Mouse (Mus musculus) lung, embryonic 16.5 days (tissue): Measurements from ENCODE around the gene Fgfr2. TPM values are rescaled to one million over a fixed set of nuclear protein-coding genes. Genes with fewer than 3 reads are reported as not detected.

ENCODE experiments used
- ATAC-seq: fragments of 200-750 bp; cut with Nextera tagmentation; 2 replicates; pipeline ENCODE4 v1.8.0; 2017; ENCODE audit warnings: low read depth, mild to moderate bottlenecking, moderate library complexity
- H3K27ac ChIP-seq: fragments of 300-500 bp; sonication (generic); 2 replicates; pipeline ENCODE4 v1.5.1; 2014; ENCODE audit warnings: mild to moderate bottlenecking, control low read depth, low read length
- H3K27me3 ChIP-seq: fragments of 300-500 bp; sonication (generic); 2 replicates; pipeline ENCODE4 v1.6.1; 2014; ENCODE audit warnings: low read depth, low read length, mixed read lengths; ENCODE audit not compliant: control insufficient read depth, insufficient read depth
- H3K36me3 ChIP-seq: fragments of 300-500 bp; sonication (generic); 2 replicates; pipeline ENCODE4 v1.6.1; 2014; ENCODE audit warnings: low read length; ENCODE audit not compliant: control insufficient read depth, insufficient read depth
- H3K4me1 ChIP-seq: fragments of 300-500 bp; sonication (generic); replicated peaks from 2 replicates; pipeline ENCODE4 v1.6.1; 2014; ENCODE audit warnings: low read length, mixed read lengths; ENCODE audit not compliant: control insufficient read depth, insufficient read depth
- H3K4me2 ChIP-seq: fragments of 300-500 bp; sonication (generic); 2 replicates; pipeline ENCODE4 v1.6.1; 2014; ENCODE audit warnings: low read depth, low read length, control low read depth
- H3K4me3 ChIP-seq: fragments of 300-500 bp; sonication (generic); 2 replicates; pipeline ENCODE4 v1.5.1; 2014; ENCODE audit warnings: mild to moderate bottlenecking, low read length, control low read depth
- H3K9ac ChIP-seq: fragments of 300-500 bp; sonication (generic); 2 replicates; pipeline ENCODE4 v1.6.1; 2014; ENCODE audit warnings: low read length, control low read depth
- H3K9me3 ChIP-seq: fragments of 300-500 bp; sonication (generic); 2 replicates; pipeline ENCODE4 v1.6.1; 2016; ENCODE audit warnings: low read length; ENCODE audit not compliant: control insufficient read depth
- WGBS: fragments of 180-500 bp; shearing (Covaris S2); extraction: QIAGEN DNeasy Blood & Tissue Kit; methylation state at CpG from one replicate; pipeline ENCODE4 v1.1.7; 2014; 5-methylcytosine and 5-hydroxymethylcytosine counted together
- polyA plus RNA-seq: library from polyadenylated mRNA; unstranded; fragments of >200 nt; fragmentation: Nextera tagmentation; extraction: Ambion mirVana; gene quantifications from 2 replicates; pipeline ENCODE4 v1.2.1, GENCODE M21; 2015

Gene Fgfr2
- polyA plus RNA-seq, 1 experiment from 2014 or later = 175 TPM

- no peak overlapping the region for H3K9ac ChIP-seq
- H3K36me3 ChIP-seq = peaks cover 48% of the 10 kb centered on the region
- no peak overlapping the region for H3K4me2 ChIP-seq
- 86% methylated on average over 2 of the region's 2 CpGs for WGBS
- H3K9me3 ChIP-seq = no peaks in the 10 kb centered on the region
- H3K4me1 ChIP-seq = no peaks in the 10 kb centered on the region
- H3K27ac ChIP-seq = no peak overlapping the region
- no peaks in the 10 kb centered on the region for H3K27me3 ChIP-seq
- H3K4me3 ChIP-seq = no peak overlapping the region
- ATAC-seq = no peak
Observed at GRCm38 (mm10) chr7:132873043-132873442, 250.1 kb downstream of the Fgfr2 start.

- Histone ChIP-seq H3K27ac (no peak overlapping the region), H3K36me3 (peaks cover 16% of the 10 kb centered on the region), H3K4me3 (no peak overlapping the region), H3K4me1 (no peaks in the 10 kb centered on the region), H3K4me2 (no peak overlapping the region), H3K9me3 (no peaks in the 10 kb centered on the region), H3K27me3 (no peaks in the 10 kb centered on the region), H3K9ac (no peak overlapping the region)
- ATAC-seq = no peak
- 92% methylated on average over 9 of the region's 9 CpGs for WGBS
Observed at GRCm38 (mm10) chr7:132866316-132866715, 256.8 kb downstream of the Fgfr2 start.

DNA sequence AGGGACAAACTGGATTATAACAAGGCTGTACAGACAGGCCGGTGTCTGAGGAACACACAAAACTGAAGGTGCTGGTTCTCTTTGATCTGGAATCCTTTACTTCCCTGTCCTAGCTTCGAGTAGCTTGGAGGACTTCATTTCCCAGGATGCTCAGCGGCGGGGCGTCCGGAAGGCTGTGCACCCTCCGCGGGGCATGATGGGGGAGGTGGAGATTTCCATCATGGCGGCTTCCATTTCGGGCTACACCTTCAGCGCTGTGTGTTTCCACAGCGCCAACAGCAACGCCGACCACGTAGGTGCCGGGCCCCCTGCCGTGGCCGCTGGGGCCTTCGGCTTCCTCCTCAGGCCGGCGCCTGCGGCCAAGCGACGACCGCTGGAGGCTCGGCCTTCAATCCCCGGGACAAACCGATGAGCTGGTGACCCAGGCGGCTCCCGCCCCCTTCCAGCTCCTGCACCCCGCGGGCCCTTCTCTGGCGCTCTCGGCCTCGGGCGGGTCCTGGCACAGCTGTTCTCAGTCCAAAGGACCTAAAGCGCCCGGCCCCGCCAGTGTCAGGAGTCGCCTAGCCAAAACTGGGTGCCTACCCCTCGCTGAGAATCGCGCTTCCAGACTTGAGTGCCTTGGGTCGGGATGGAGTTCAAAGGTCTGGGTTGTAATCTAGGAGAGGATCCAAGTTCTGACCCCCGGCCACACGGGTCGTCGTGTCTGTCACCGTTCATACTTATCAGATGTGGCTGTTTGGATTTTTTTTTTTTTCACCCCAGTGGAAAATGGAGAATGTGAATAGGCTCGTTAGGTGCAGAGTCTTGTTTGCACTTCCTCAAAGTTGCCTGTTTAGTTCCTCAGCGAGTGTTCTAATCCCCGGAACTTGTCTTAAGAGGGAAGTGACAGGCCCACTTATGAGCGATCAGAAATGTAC lies 263.9 kb downstream of the Fgfr2 start, which contains the start of gene Abraxas2:
Abraxas2 (plus strand) TSS at position 184 of the 917 bp plus-strand sequence.
- peak; percentile 97 for ATAC-seq
- peak within 1 kb of the TSS; percentile 69 for H3K4me3 ChIP-seq

DNA sequence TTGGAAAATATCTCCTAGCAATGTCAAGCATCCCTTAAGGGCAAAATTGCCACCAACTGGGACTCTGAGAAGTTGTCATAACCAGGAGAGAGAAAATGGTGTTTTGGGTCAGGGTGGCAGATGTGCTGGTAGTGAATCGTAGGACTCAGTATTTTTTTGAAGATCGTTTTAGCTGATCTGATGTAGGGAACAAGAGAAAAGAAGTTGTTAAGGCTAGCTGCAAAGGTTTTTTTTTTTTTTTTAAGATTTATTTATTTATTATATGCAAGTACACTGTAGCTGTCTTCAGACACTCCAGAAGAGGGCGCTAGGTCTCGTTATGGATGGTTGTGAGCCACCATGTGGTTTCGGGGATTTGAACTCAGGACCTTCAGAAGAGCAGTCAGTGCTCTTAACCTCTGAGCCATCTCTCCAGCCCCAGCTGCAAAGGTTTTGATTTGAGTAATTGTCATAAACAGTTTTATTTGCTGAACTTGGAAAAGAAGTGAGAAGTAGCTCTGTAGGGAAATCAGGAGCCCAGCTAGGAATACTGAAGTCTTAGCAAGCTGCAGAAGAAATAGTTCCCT lies 265.0 kb downstream of the Fgfr2 start:
- Histone ChIP-seq H3K27me3 (no peaks in the 10 kb centered on the region), H3K9ac (no peak overlapping the region), H3K27ac (no peak overlapping the region), H3K4me1 (peaks cover 5% of the 10 kb centered on the region), H3K4me3 (no peak overlapping the region), H3K9me3 (no peaks in the 10 kb centered on the region), H3K36me3 (no peaks in the 10 kb centered on the region), H3K4me2 (no peak overlapping the region)
- WGBS = 63% methylated on average over 5 of the region's 5 CpGs
- ATAC-seq = no peak

More for the DNA sequence above, 263.9 kb downstream of the Fgfr2 start, which contains the start of gene Abraxas2:
- H3K9me3 ChIP-seq = no peaks in the 10 kb centered on the region
- H3K36me3 ChIP-seq = no peaks in the 10 kb centered on the region
- H3K27ac ChIP-seq = peak within 1 kb of the TSS; percentile 54
- peaks cover 5% of the 10 kb centered on the region for H3K4me1 ChIP-seq
- peak within 1 kb of the TSS; percentile 61 for H3K4me2 ChIP-seq
- under 1% methylated on average over 53 of the region's 53 CpGs for WGBS
- H3K9ac ChIP-seq = peak within 1 kb of the TSS; percentile 82
- no peaks in the 10 kb centered on the region for H3K27me3 ChIP-seq

DNA sequence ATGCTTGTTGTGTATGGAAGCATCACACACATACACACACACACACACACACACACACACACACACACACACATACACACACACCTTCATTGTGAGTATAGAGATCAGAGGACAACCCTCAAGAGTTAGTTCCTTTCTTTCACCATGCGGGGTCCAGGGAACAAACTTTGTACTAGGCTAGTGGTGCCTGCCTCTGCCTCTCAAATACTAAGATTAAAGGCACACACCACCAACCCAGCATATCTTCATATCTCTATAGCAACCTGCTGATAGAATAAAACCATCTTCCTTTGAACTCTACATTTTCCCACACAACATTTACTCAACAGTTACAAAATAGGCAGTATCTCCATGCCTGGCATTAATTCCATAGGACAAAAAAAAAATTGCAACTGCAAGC lies 267.1 kb downstream of the Fgfr2 start:
- ATAC-seq = no peak
- 89% methylated on average over 1 of the region's 1 CpGs for WGBS
- Histone ChIP-seq H3K27ac (no peak overlapping the region), H3K9me3 (no peaks in the 10 kb centered on the region), H3K36me3 (no peaks in the 10 kb centered on the region), H3K4me1 (peaks cover 10% of the 10 kb centered on the region), H3K27me3 (no peaks in the 10 kb centered on the region), H3K9ac (no peak overlapping the region), H3K4me2 (no peak overlapping the region), H3K4me3 (no peak overlapping the region)

GRCm38 (mm10) chr7:132853946-132854345 lies 269.2 kb downstream of the Fgfr2 start:
- no peak for ATAC-seq
- Histone ChIP-seq H3K4me3 (no peak overlapping the region), H3K36me3 (peaks cover 6% of the 10 kb centered on the region; the same call in 1 of the 2 replicates), H3K4me1 (peaks cover 7% of the 10 kb centered on the region), H3K9me3 (no peaks in the 10 kb centered on the region), H3K4me2 (no peak overlapping the region), H3K27ac (no peak overlapping the region), H3K9ac (no peak overlapping the region), H3K27me3 (no peaks in the 10 kb centered on the region)
- WGBS = 66% methylated on average over 4 of the region's 4 CpGs

- WGBS = 85% methylated on average over 6 of the region's 6 CpGs
- H3K4me3 ChIP-seq = no peak overlapping the region
- no peak overlapping the region for H3K4me2 ChIP-seq
- peaks cover 7% of the 10 kb centered on the region for H3K4me1 ChIP-seq
- H3K27me3 ChIP-seq = no peaks in the 10 kb centered on the region
- no peak overlapping the region for H3K9ac ChIP-seq
- peaks cover 10% of the 10 kb centered on the region; the same call in 1 of the 2 replicates for H3K36me3 ChIP-seq
- no peaks in the 10 kb centered on the region for H3K9me3 ChIP-seq
- no peak for ATAC-seq
- no peak overlapping the region for H3K27ac ChIP-seq
Observed at GRCm38 (mm10) chr7:132853361-132853760, 269.8 kb downstream of the Fgfr2 start.

GRCm38 (mm10) chr7:132852173-132852844 lies 270.8 kb downstream of the Fgfr2 start, which contains the start of gene Eef1akmt2:
Gene Eef1akmt2 (minus strand): TSS chr7:132852673.
- peak within 1 kb of the TSS; percentile 99 for H3K27ac ChIP-seq
- peaks cover 7% of the 10 kb centered on the region for H3K4me1 ChIP-seq
- WGBS = under 1% methylated on average over 37 of the region's 37 CpGs
- H3K36me3 ChIP-seq = peaks cover 14% of the 10 kb centered on the region; the same call in 1 of the 2 replicates
- no peaks in the 10 kb centered on the region for H3K27me3 ChIP-seq
- H3K4me2 ChIP-seq = peak within 1 kb of the TSS; percentile 56
- H3K9ac ChIP-seq = peak within 1 kb of the TSS; percentile 98
- no peaks in the 10 kb centered on the region for H3K9me3 ChIP-seq
- ATAC-seq = peak; percentile 97
- H3K4me3 ChIP-seq = peak within 1 kb of the TSS; percentile 94

GRCm38 (mm10) chr7:132843152-132843551 lies 280.0 kb downstream of the Fgfr2 start:
- no peak overlapping the region for H3K27ac ChIP-seq
- H3K9me3 ChIP-seq = no peaks in the 10 kb centered on the region
- no peaks in the 10 kb centered on the region for H3K27me3 ChIP-seq
- H3K9ac ChIP-seq = no peak overlapping the region
- whole genome bisulfite sequencing = 93% methylated on average over 3 of the region's 3 CpGs
- H3K4me3 ChIP-seq = no peak overlapping the region
- H3K36me3 ChIP-seq = peaks cover 9% of the 10 kb centered on the region; the same call in 1 of the 2 replicates
- no peaks in the 10 kb centered on the region for H3K4me1 ChIP-seq
- H3K4me2 ChIP-seq = no peak overlapping the region
- ATAC-seq = no peak
